In genomic region chr8:83608398-83608829, GRCm38 (mm10) we compare ENCODE assay signal across 8 mouse cellular contexts. TPM values are rescaled to one million over a fixed set of nuclear protein-coding genes. Genes with fewer than 3 reads are reported as not detected.
A peak's percentile ranks its signal among the peaks of the same experiment; 100 is the strongest.
DNase-seq lines count a peak whose midpoint lies in the region; ATAC-seq and TF ChIP-seq lines count a peak whose summit lies in the region.

No protein-coding gene starts in this region.

- peak overlapping the region; percentile 80 for H3K4me3 ChIP-seq in embryonic facial prominence, embryonic 11.5 days (ENCODE audit: low read depth, low read length)
- H3K4me3 ChIP-seq in limb, embryonic 14.5 days (replicated peaks; ENCODE audit: low read length) = peak overlapping the region; percentile 85
- H3K4me3 ChIP-seq in midbrain, embryonic 14.5 days (replicated peaks; ENCODE audit: low read depth, low read length) = peak overlapping the region; percentile 74
- H3K4me3 ChIP-seq in spleen, adult 2 months (ENCODE audit: extremely low read depth, insufficient read depth, insufficient read length) = peak overlapping the region; percentile 92

- TF ChIP-seq POLR2A in limb, embryonic 14.5 days (IDR thresholded peaks at IDR 0.05; ENCODE audit: borderline replicate concordance, extremely low read depth, insufficient read depth, insufficient read length) = no peak
- TF ChIP-seq POLR2A in spleen, adult 2 months (IDR thresholded peaks at IDR 0.05; ENCODE audit: low read depth, low read length) = no peak; the same call in 1 of the 2 replicates

- peak; percentile 82 for DNase-seq in embryo, embryonic 10 days (ENCODE audit: low spot score)
- DNase-seq in embryo, embryonic 9.5 days (ENCODE audit: extremely low spot score) = no peak
- peak; percentile 76 for DNase-seq in embryonic facial prominence, embryonic 11.5 days (ENCODE audit: low spot score)
- peak; percentile 85 to 86 for DNase-seq in heart, adult 9 months (ENCODE audit: low spot score in 2 of 2)
- DNase-seq in kidney, adult 8-10 months = peak; percentile 81 to 88
- peak; percentile 75 for DNase-seq in limb, embryonic 14.5 days (ENCODE audit: low spot score)
- DNase-seq in midbrain, embryonic 14.5 days = no peak
- DNase-seq in spleen, adult 2 months (ENCODE audit: low read depth in 1 of 2, low spot score in 2 of 2) = peak in 1 of 2 experiments; percentile 76

- peaks cover 3% of the 10 kb centered on the region for H3K4me1 ChIP-seq in embryonic facial prominence, embryonic 11.5 days (ENCODE audit: control insufficient read depth, insufficient read depth, low read length)
- peaks cover 12% of the 10 kb centered on the region for H3K4me1 ChIP-seq in limb, embryonic 14.5 days (ENCODE audit: control insufficient read depth, insufficient read depth, low read length)
- peaks cover 17% of the 10 kb centered on the region for H3K4me1 ChIP-seq in midbrain, embryonic 14.5 days (ENCODE audit: control insufficient read depth, insufficient read depth, low read length)
- H3K4me1 ChIP-seq in spleen, adult 2 months (ENCODE audit: control insufficient read depth, insufficient read depth, insufficient read length) = peaks cover 11% of the 10 kb centered on the region; the same call in 1 of the 2 replicates

- H3K9me3 ChIP-seq in embryonic facial prominence, embryonic 11.5 days (replicated peaks; ENCODE audit: control insufficient read depth, low read length) = no peaks in the 10 kb centered on the region
- H3K9me3 ChIP-seq in limb, embryonic 14.5 days (ENCODE audit: control insufficient read depth, low read length) = no peaks in the 10 kb centered on the region
- no peaks in the 10 kb centered on the region for H3K9me3 ChIP-seq in midbrain, embryonic 14.5 days (ENCODE audit: control insufficient read depth, low read length)

- peak overlapping the region; percentile 84 for H3K4me2 ChIP-seq in embryonic facial prominence, embryonic 11.5 days (ENCODE audit: low read depth, low read length)
- H3K4me2 ChIP-seq in limb, embryonic 14.5 days (replicated peaks; ENCODE audit: low read depth, low read length, severe bottlenecking) = peak overlapping the region; percentile 77
- peak overlapping the region; percentile 61 for H3K4me2 ChIP-seq in midbrain, embryonic 14.5 days (ENCODE audit: low read length)

- peaks cover 11% of the 10 kb centered on the region for H3K36me3 ChIP-seq in embryonic facial prominence, embryonic 11.5 days (replicated peaks; ENCODE audit: control insufficient read depth, insufficient read depth, low read depth, low read length)
- H3K36me3 ChIP-seq in limb, embryonic 14.5 days (ENCODE audit: control insufficient read depth, insufficient read depth, low read length) = peaks cover 39% of the 10 kb centered on the region
- H3K36me3 ChIP-seq in midbrain, embryonic 14.5 days (ENCODE audit: control insufficient read depth, insufficient read depth, low read length) = peaks cover 37% of the 10 kb centered on the region
- peaks cover 21% of the 10 kb centered on the region for H3K36me3 ChIP-seq in spleen, adult 2 months (ENCODE audit: control insufficient read depth, insufficient read depth, low read length)

- no peaks in the 10 kb centered on the region for H3K27me3 ChIP-seq in embryonic facial prominence, embryonic 11.5 days (ENCODE audit: control insufficient read depth, insufficient read depth, low read length)
- no peaks in the 10 kb centered on the region for H3K27me3 ChIP-seq in limb, embryonic 14.5 days (ENCODE audit: control insufficient read depth, insufficient read depth, low read length)
- no peaks in the 10 kb centered on the region for H3K27me3 ChIP-seq in midbrain, embryonic 14.5 days (ENCODE audit: control insufficient read depth, insufficient read depth, low read length)
- no peaks in the 10 kb centered on the region for H3K27me3 ChIP-seq in spleen, adult 2 months (ENCODE audit: control insufficient read depth, insufficient read depth, low read length)

- under 1% methylated on average over 51 of the region's 51 CpGs for WGBS in embryonic facial prominence, embryonic 11.5 days
- WGBS in limb, embryonic 14.5 days = under 1% methylated on average over 47 of the region's 51 CpGs
- under 1% methylated on average over 51 of the region's 51 CpGs for WGBS in midbrain, embryonic 14.5 days
- under 1% methylated on average over 51 of the region's 51 CpGs for WGBS in spleen, adult 2 months

- peak overlapping the region; percentile 93 for H3K27ac ChIP-seq in embryonic facial prominence, embryonic 11.5 days (replicated peaks; ENCODE audit: low read depth, low read length)
- peak overlapping the region; percentile 98 for H3K27ac ChIP-seq in limb, embryonic 14.5 days (replicated peaks; ENCODE audit: low read depth, low read length)
- H3K27ac ChIP-seq in midbrain, embryonic 14.5 days (replicated peaks; ENCODE audit: low read depth, low read length) = peak overlapping the region; percentile 98
- H3K27ac ChIP-seq in spleen, adult 2 months (ENCODE audit: insufficient read depth, low read length) = peak overlapping the region; percentile 96

- TF ChIP-seq CTCF in spleen, adult 2 months (IDR thresholded peaks at IDR 0.05; ENCODE audit: extremely low read depth, insufficient read depth, insufficient read length, insufficient replicate concordance) = no peak

- peak overlapping the region; percentile 89 for H3K9ac ChIP-seq in embryonic facial prominence, embryonic 11.5 days (replicated peaks; ENCODE audit: low read length)
- peak overlapping the region; percentile 90 for H3K9ac ChIP-seq in limb, embryonic 14.5 days (ENCODE audit: low read depth, low read length, severe bottlenecking)
- peak overlapping the region; percentile 80 for H3K9ac ChIP-seq in midbrain, embryonic 14.5 days (replicated peaks; ENCODE audit: low read length)

- ATAC-seq in embryonic facial prominence, embryonic 11.5 days (replicated peaks; ENCODE audit: insufficient number of reproducible peaks, low FRiP score, low TSS enrichment, low read depth) = peak; percentile 64
- ATAC-seq in limb, embryonic 14.5 days (ENCODE audit: low FRiP score, low read depth) = peak; percentile 69
- peak; percentile 74 for ATAC-seq in midbrain, embryonic 14.5 days (ENCODE audit: low FRiP score, low TSS enrichment)

RNA-seq across cellular contexts. Expression of gene Dnajb1, which starts 0.4 kb away (rescaled TPM):
- 54.4 and 61.4 TPM in 2 replicates for polyA plus RNA-seq in embryonic facial prominence, embryonic 11.5 days (2014; fragmentation: Nextera tagmentation; extraction: Ambion mirVana)
- 42.6 and 43.7 TPM in 2 replicates for polyA plus RNA-seq in limb, embryonic 14.5 days (2012; rRNA removed)
- polyA plus RNA-seq in limb, embryonic 14.5 days (2014; fragmentation: Nextera tagmentation; extraction: Ambion mirVana) = 51.3 and 58.9 TPM in 2 replicates
- polyA plus RNA-seq in midbrain, embryonic 14.5 days (2014; fragmentation: Nextera tagmentation; extraction: Ambion mirVana) = 46.2 TPM in 2 replicates
- polyA plus RNA-seq in spleen, adult 2 months (2012; rRNA removed) = 24.9 and 30.8 TPM in 2 replicates

RNA-seq across cellular contexts. Expression of gene Tecr, which starts 0.6 kb away (rescaled TPM):
- polyA plus RNA-seq in embryonic facial prominence, embryonic 11.5 days (2014; fragmentation: Nextera tagmentation; extraction: Ambion mirVana) = 667 and 692 TPM in 2 replicates
- 595 and 783 TPM in 2 replicates for polyA plus RNA-seq in limb, embryonic 14.5 days (2012; rRNA removed)
- 586 and 589 TPM in 2 replicates for polyA plus RNA-seq in limb, embryonic 14.5 days (2014; fragmentation: Nextera tagmentation; extraction: Ambion mirVana)
- polyA plus RNA-seq in midbrain, embryonic 14.5 days (2014; fragmentation: Nextera tagmentation; extraction: Ambion mirVana) = 987 and 1,278 TPM in 2 replicates
- 309 and 381 TPM in 2 replicates for polyA plus RNA-seq in spleen, adult 2 months (2012; rRNA removed)

RNA-seq across cellular contexts. Expression of gene Ndufb7, which starts 41.9 kb away (rescaled TPM):
- 327 and 351 TPM in 2 replicates for polyA plus RNA-seq in embryonic facial prominence, embryonic 11.5 days (2014; fragmentation: Nextera tagmentation; extraction: Ambion mirVana)
- 237 and 248 TPM in 2 replicates for polyA plus RNA-seq in limb, embryonic 14.5 days (2012; rRNA removed)
- 298 and 313 TPM in 2 replicates for polyA plus RNA-seq in limb, embryonic 14.5 days (2014; fragmentation: Nextera tagmentation; extraction: Ambion mirVana)
- 346 and 405 TPM in 2 replicates for polyA plus RNA-seq in midbrain, embryonic 14.5 days (2014; fragmentation: Nextera tagmentation; extraction: Ambion mirVana)
- 169 and 246 TPM in 2 replicates for polyA plus RNA-seq in spleen, adult 2 months (2012; rRNA removed)

RNA-seq across cellular contexts. Expression of gene Gipc1, which starts 44.1 kb away (rescaled TPM):
- 169 and 177 TPM in 2 replicates for polyA plus RNA-seq in embryonic facial prominence, embryonic 11.5 days (2014; fragmentation: Nextera tagmentation; extraction: Ambion mirVana)
- 100 and 102 TPM in 2 replicates for polyA plus RNA-seq in limb, embryonic 14.5 days (2012; rRNA removed)
- polyA plus RNA-seq in limb, embryonic 14.5 days (2014; fragmentation: Nextera tagmentation; extraction: Ambion mirVana) = 134 and 138 TPM in 2 replicates
- 106 and 116 TPM in 2 replicates for polyA plus RNA-seq in midbrain, embryonic 14.5 days (2014; fragmentation: Nextera tagmentation; extraction: Ambion mirVana)
- 27.7 and 32.5 TPM in 2 replicates for polyA plus RNA-seq in spleen, adult 2 months (2012; rRNA removed)

RNA-seq across cellular contexts. Expression of gene Ptger1, which starts 58.1 kb away (rescaled TPM):
- 0.27 and 1.9 TPM in 2 replicates for polyA plus RNA-seq in embryonic facial prominence, embryonic 11.5 days (2014; fragmentation: Nextera tagmentation; extraction: Ambion mirVana)
- 2.7 and 2.8 TPM in 2 replicates for polyA plus RNA-seq in limb, embryonic 14.5 days (2012; rRNA removed)
- polyA plus RNA-seq in limb, embryonic 14.5 days (2014; fragmentation: Nextera tagmentation; extraction: Ambion mirVana) = 0.40 and 0.83 TPM in 2 replicates
- polyA plus RNA-seq in midbrain, embryonic 14.5 days (2014; fragmentation: Nextera tagmentation; extraction: Ambion mirVana) = 0.72 and 1.3 TPM in 2 replicates
- 2.3 TPM in 2 replicates for polyA plus RNA-seq in spleen, adult 2 months (2012; rRNA removed)

Comparison
In these comparisons a context has a peak if more than half of its experiments do, and no peak if none do; other contexts are left out.
1. DNase-seq: peak in embryo, embryonic 10 days (single experiment), embryonic facial prominence, embryonic 11.5 days (single experiment), heart, adult 9 months (2 of 2), kidney, adult 8-10 months (2 of 2) and limb, embryonic 14.5 days (single experiment); none in embryo, embryonic 9.5 days (single experiment) and midbrain, embryonic 14.5 days (single experiment).
2. Peak in every context shown above with its lines, with median percentiles within 50 percentile points of each other: ATAC-seq, H3K27ac ChIP-seq, H3K4me2 ChIP-seq, H3K4me3 ChIP-seq and H3K9ac ChIP-seq.